In the genomic region with DNA sequence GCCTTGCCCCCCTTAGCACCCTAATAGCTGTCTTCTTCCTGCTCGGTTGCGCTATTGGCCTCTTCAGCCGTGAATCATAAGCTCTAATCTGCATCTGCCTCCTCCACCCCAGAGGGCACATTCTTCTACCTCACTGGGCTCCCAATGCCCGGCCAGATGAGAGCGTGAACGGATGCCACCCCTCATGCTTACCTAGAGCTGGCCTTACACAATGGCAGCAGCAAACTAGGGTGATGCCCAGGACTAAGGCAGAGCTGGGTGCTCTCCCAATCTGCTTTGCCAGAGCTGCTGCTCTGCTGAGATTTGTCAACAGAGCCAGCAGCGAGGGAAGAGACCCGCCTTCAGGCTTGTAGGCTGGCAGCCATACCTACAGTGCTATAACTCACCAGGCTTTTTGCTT, we compare ENCODE assay signal across 10 mouse cellular contexts. TPM values are rescaled to one million over a fixed set of nuclear protein-coding genes. Genes with fewer than 3 reads are reported as not detected.
DNase-seq lines count a peak whose midpoint lies in the region; ATAC-seq and TF ChIP-seq lines count a peak whose summit lies in the region.
"Had no signal": no experiment of that assay in that cellular context is flagged by ENCODE, and none has a peak within 500 bp of the region (broad histone marks: within the 10 kb centered on the region; RNA-seq: fewer than 3 reads in every experiment).

No protein-coding gene starts in this region.

- no peak overlapping the region for H3K4me3 ChIP-seq in heart, embryonic 12.5 days
- H3K4me3 ChIP-seq in limb, embryonic 15.5 days, result no peak overlapping the region
- H3K4me3 ChIP-seq in limb, embryonic 10.5 days, result no peak overlapping the region
- no peak overlapping the region for H3K4me3 ChIP-seq in brown adipose tissue, adult 24 weeks (ENCODE audit: insufficient read depth, low read depth, low read length)
- no peak overlapping the region for H3K4me3 ChIP-seq in thymus, adult 2 months (ENCODE audit: control insufficient read depth, insufficient read depth, low read length)

- peaks cover 4% of the 10 kb centered on the region; the same call in 1 of the 2 replicates for H3K36me3 ChIP-seq in heart, embryonic 12.5 days
- H3K36me3 ChIP-seq in limb, embryonic 15.5 days, result 0 out of 2 replicates have a peak, but pooled peaks cover 4% of the 10 kb centered on the region
- H3K36me3 ChIP-seq in limb, embryonic 10.5 days, result no peaks in the 10 kb centered on the region
- no peaks in the 10 kb centered on the region for H3K36me3 ChIP-seq in thymus, adult 2 months (ENCODE audit: control insufficient read depth, insufficient read depth, low read length)

- ATAC-seq in heart, embryonic 12.5 days (ENCODE audit: insufficient number of reproducible peaks, low FRiP score), result no peak
- ATAC-seq in limb, embryonic 15.5 days (ENCODE audit: insufficient number of reproducible peaks, low FRiP score, low TSS enrichment, low read depth), result no peak
- ATAC-seq: forebrain, embryonic 16.5 days had no signal

- no peaks in the 10 kb centered on the region for H3K9me3 ChIP-seq in heart, embryonic 12.5 days (replicated peaks)
- no peaks in the 10 kb centered on the region for H3K9me3 ChIP-seq in limb, embryonic 15.5 days
- no peaks in the 10 kb centered on the region for H3K9me3 ChIP-seq in limb, embryonic 10.5 days (replicated peaks)

- no peaks in the 10 kb centered on the region for H3K27me3 ChIP-seq in heart, embryonic 12.5 days (replicated peaks)
- H3K27me3 ChIP-seq in limb, embryonic 15.5 days, result no peaks in the 10 kb centered on the region
- no peaks in the 10 kb centered on the region for H3K27me3 ChIP-seq in limb, embryonic 10.5 days (ENCODE audit: low read depth, poor library complexity, severe bottlenecking)
- no peaks in the 10 kb centered on the region for H3K27me3 ChIP-seq in thymus, adult 2 months (ENCODE audit: control insufficient read depth, insufficient read depth, low read length)

- peak overlapping the region; percentile 56; the same call in 1 of the 2 replicates for H3K9ac ChIP-seq in heart, embryonic 12.5 days
- H3K9ac ChIP-seq in limb, embryonic 15.5 days, result no peak overlapping the region

- DNase-seq in heart, adult 9 months (ENCODE audit: low spot score in 2 of 2), result no peak
- DNase-seq in limb, embryonic 10.5 days (ENCODE audit: low spot score), result no peak
- DNase-seq in adipocyte (ENCODE audit: low spot score), result peak; percentile 43
- no peak for DNase-seq in thymus, adult 2 months
- DNase-seq: adrenal gland, adult 8-10 months; gastrocnemius, postnatal 25 days had no signal

- H3K27ac ChIP-seq in heart, embryonic 12.5 days (ENCODE audit: poor library complexity, severe bottlenecking), result peak overlapping the region; percentile 99
- 0 out of 2 replicates have a peak overlapping the region, but pooled peaks have one; percentile 4 for H3K27ac ChIP-seq in limb, embryonic 15.5 days
- no peak overlapping the region for H3K27ac ChIP-seq in limb, embryonic 10.5 days
- H3K27ac ChIP-seq in brown adipose tissue, adult 24 weeks (replicated peaks; ENCODE audit: low read depth, low read length), result 0 out of 2 replicates have a peak overlapping the region, but pooled peaks have one; percentile 5
- no peak overlapping the region for H3K27ac ChIP-seq in thymus, adult 2 months (ENCODE audit: control insufficient read depth, insufficient read depth, low read length)

- 69% methylated on average over 8 of the region's 8 CpGs for WGBS in heart, embryonic 12.5 days
- WGBS in limb, embryonic 15.5 days, result 63% methylated on average over 8 of the region's 8 CpGs
- 79% methylated on average over 8 of the region's 8 CpGs for WGBS in limb, embryonic 10.5 days
- 92% methylated on average over 8 of the region's 8 CpGs for WGBS in thymus, adult 2 months

- no peak for TF ChIP-seq CTCF in thymus, adult 2 months (IDR thresholded peaks at IDR 0.05; ENCODE audit: borderline replicate concordance, control insufficient read depth, extremely low read depth, insufficient read depth, low read length, poor library complexity)

- H3K4me1 ChIP-seq in heart, embryonic 12.5 days (replicated peaks), result peaks cover 89% of the 10 kb centered on the region
- peaks cover 29% of the 10 kb centered on the region for H3K4me1 ChIP-seq in limb, embryonic 15.5 days
- H3K4me1 ChIP-seq in limb, embryonic 10.5 days, result peaks cover 55% of the 10 kb centered on the region
- peaks cover 77% of the 10 kb centered on the region for H3K4me1 ChIP-seq in brown adipose tissue, adult 24 weeks (ENCODE audit: control insufficient read depth, insufficient read depth, insufficient read length, low read length)
- H3K4me1 ChIP-seq in thymus, adult 2 months (replicated peaks; ENCODE audit: control insufficient read depth, insufficient read depth, low read length), result peaks cover 33% of the 10 kb centered on the region

- TF ChIP-seq POLR2A in thymus, adult 2 months (IDR thresholded peaks at IDR 0.05; ENCODE audit: control insufficient read depth, extremely low read depth, insufficient read depth, low read length, poor library complexity), result no peak

- H3K4me2 ChIP-seq in heart, embryonic 12.5 days, result no peak overlapping the region
- H3K4me2 ChIP-seq in limb, embryonic 15.5 days, result no peak overlapping the region

RNA-seq across cellular contexts. Expression of a gene that starts 41.5 kb away (rescaled TPM):
- polyA plus RNA-seq in heart, embryonic 12.5 days (2016; fragmentation: Nextera tagmentation; extraction: Ambion mirVana), result 7.5 and 7.8 TPM in 2 replicates
- polyA plus RNA-seq in limb, embryonic 15.5 days (2015; fragmentation: Nextera tagmentation; extraction: Ambion mirVana), result 4.8 and 5.2 TPM in 2 replicates
- polyA plus RNA-seq in limb, embryonic 10.5 days (2016; fragmentation: Nextera tagmentation; extraction: Ambion mirVana), result 2.0 and 2.4 TPM in 2 replicates
- 20.3 and 21.8 TPM in 2 replicates for polyA plus RNA-seq in brown adipose tissue, adult 24 weeks (2012; ENCODE audit: insufficient read depth, insufficient read length, missing spikeins)
- 279 and 356 TPM in 2 replicates for polyA plus RNA-seq in thymus, adult 2 months (2012; rRNA removed)

Comparison
In these comparisons a context has a peak if more than half of its experiments do, and no peak if none do; other contexts are left out.
1. H3K27ac ChIP-seq: peak in heart, embryonic 12.5 days (single experiment), limb, embryonic 15.5 days (single experiment) and brown adipose tissue, adult 24 weeks (single experiment); none in limb, embryonic 10.5 days (single experiment) and thymus, adult 2 months (single experiment).
2. RNA of a gene that starts 41.5 kb away (polyA plus RNA-seq): 279 to 356 TPM in thymus, adult 2 months; 20.3 to 21.8 TPM in brown adipose tissue, adult 24 weeks, 7.5 to 7.8 TPM in heart, embryonic 12.5 days, 4.8 to 5.2 TPM in limb, embryonic 15.5 days and 2.0 to 2.4 TPM in limb, embryonic 10.5 days; every median in the first group is over 10 times any median in the second.